Mouse (Mus musculus) ZHBTc4 (cell line): Measurements from ENCODE around the gene Gm8159.
"Not testable (repeated sequence)": the region's sequence is repeated elsewhere in the genome, so short reads cannot be mapped to it uniquely, and the experiment has no call there.

ENCODE experiments used
- DNase-seq: peaks from one replicate; pipeline ENCODE4 v3.0.0-alpha.2; 2011; ENCODE audit warnings: low read depth, low spot score

The Gm8159 gene

GRCm38 (mm10) chr14:4632052-4632451 lies at the start of gene Gm8159:
Gene Gm8159 (plus strand): TSS chr14:4632352.
- DNase-seq, result not testable (repeated sequence)

- DNase-seq, result not testable (repeated sequence)
Measured at GRCm38 (mm10) chr14:4649309-4649708, 17.2 kb downstream of the Gm8159 start.

- DNase-seq, result not testable (repeated sequence)
Measured at GRCm38 (mm10) chr14:4650324-4650723, 18.2 kb downstream of the Gm8159 start.

- not testable (repeated sequence) for DNase-seq
Measured at GRCm38 (mm10) chr14:4663892-4664291, 31.7 kb downstream of the Gm8159 start, which contains the start of gene Gm3239. Gene Gm3239 (plus strand): TSS chr14:4664192.
